Comparison of ENCODE assay signal across 18 mouse cellular contexts in genomic region chr10:79817111-79817510, GRCm38 (mm10). TPM values are rescaled to one million over a fixed set of nuclear protein-coding genes. Genes with fewer than 3 reads are reported as not detected.
A peak's percentile ranks its signal among the peaks of the same experiment; 100 is the strongest.
DNase-seq lines count a peak whose midpoint lies in the region; ATAC-seq and TF ChIP-seq lines count a peak whose summit lies in the region.
"Had no signal": no experiment of that assay in that cellular context is flagged by ENCODE, and none has a peak within 500 bp of the region (broad histone marks: within the 10 kb centered on the region; RNA-seq: fewer than 3 reads in every experiment).

No protein-coding gene starts in this region.

- peaks cover 83% of the 10 kb centered on the region for H3K36me3 ChIP-seq in forebrain, embryonic 14.5 days (ENCODE audit: control insufficient read depth, insufficient read depth, low read length)
- H3K36me3 ChIP-seq in forebrain, embryonic 12.5 days (replicated peaks), result peaks cover 65% of the 10 kb centered on the region
- peaks cover 43% of the 10 kb centered on the region for H3K36me3 ChIP-seq in kidney, embryonic 14.5 days (ENCODE audit: control insufficient read depth, insufficient read depth, low read length)
- H3K36me3 ChIP-seq in lung, postnatal 0 days (ENCODE audit: insufficient read depth, low read length), result no peaks in the 10 kb centered on the region
- H3K36me3 ChIP-seq in thymus, adult 2 months (ENCODE audit: control insufficient read depth, insufficient read depth, low read length), result peaks cover 8% of the 10 kb centered on the region

- no peaks in the 10 kb centered on the region for H3K27me3 ChIP-seq in forebrain, embryonic 14.5 days (replicated peaks; ENCODE audit: control insufficient read depth, insufficient read depth, low read length)
- no peaks in the 10 kb centered on the region for H3K27me3 ChIP-seq in forebrain, embryonic 12.5 days
- no peaks in the 10 kb centered on the region for H3K27me3 ChIP-seq in kidney, embryonic 14.5 days (ENCODE audit: control insufficient read depth, insufficient read depth, low read length)
- H3K27me3 ChIP-seq in lung, postnatal 0 days (replicated peaks; ENCODE audit: insufficient read depth, low read length), result no peaks in the 10 kb centered on the region
- H3K27me3 ChIP-seq in thymus, adult 2 months (ENCODE audit: control insufficient read depth, insufficient read depth, low read length), result no peaks in the 10 kb centered on the region
- H3K27me3 ChIP-seq: neural tube, embryonic 15.5 days had no signal

- H3K4me2 ChIP-seq in forebrain, embryonic 14.5 days (ENCODE audit: low read length), result no peak overlapping the region
- H3K4me2 ChIP-seq in forebrain, embryonic 12.5 days, result no peak overlapping the region
- H3K4me2 ChIP-seq in kidney, embryonic 14.5 days (replicated peaks; ENCODE audit: low read depth, low read length), result no peak overlapping the region
- no peak overlapping the region for H3K4me2 ChIP-seq in lung, postnatal 0 days (replicated peaks; ENCODE audit: low read depth, low read length)
- H3K4me2 ChIP-seq: liver, embryonic 11.5 days; neural tube, embryonic 15.5 days had no signal

- no peak for ATAC-seq in forebrain, embryonic 14.5 days
- no peak for ATAC-seq in forebrain, embryonic 12.5 days (ENCODE audit: low FRiP score)
- no peak for ATAC-seq in kidney, embryonic 14.5 days (ENCODE audit: low FRiP score, low TSS enrichment)
- no peak for ATAC-seq in lung, postnatal 0 days
- ATAC-seq: intestine, embryonic 16.5 days had no signal

- no peaks in the 10 kb centered on the region for H3K4me1 ChIP-seq in forebrain, embryonic 14.5 days (ENCODE audit: control insufficient read depth, insufficient read depth, low read length)
- peaks cover 10% of the 10 kb centered on the region for H3K4me1 ChIP-seq in forebrain, embryonic 12.5 days
- H3K4me1 ChIP-seq in kidney, embryonic 14.5 days (ENCODE audit: control insufficient read depth, insufficient read depth, low read length), result peaks cover 24% of the 10 kb centered on the region
- H3K4me1 ChIP-seq in lung, postnatal 0 days (ENCODE audit: insufficient read depth, low read depth, low read length), result no peaks in the 10 kb centered on the region
- peaks cover 5% of the 10 kb centered on the region; the same call in 1 of the 2 replicates for H3K4me1 ChIP-seq in thymus, adult 2 months (replicated peaks; ENCODE audit: control insufficient read depth, insufficient read depth, low read length)
- H3K4me1 ChIP-seq: neural tube, embryonic 15.5 days had no signal

- DNase-seq in forebrain, embryonic 14.5 days (ENCODE audit: low spot score), result peak; percentile 8
- DNase-seq in kidney, adult 9 months, result peak; percentile 17
- no peak for DNase-seq in lung, postnatal 0 days (ENCODE audit: low spot score)
- DNase-seq in lung, postnatal 36 days, result no peak
- no peak for DNase-seq in thymus, adult 2 months
- DNase-seq in right cerebral cortex, postnatal 25 days, result no peak
- DNase-seq: adrenal gland, postnatal 14 days; cerebellum, postnatal 10 days; retina, postnatal 1 day had no signal

- no peak overlapping the region for H3K27ac ChIP-seq in forebrain, embryonic 14.5 days (ENCODE audit: low read depth, low read length)
- H3K27ac ChIP-seq in forebrain, embryonic 12.5 days, result no peak overlapping the region
- H3K27ac ChIP-seq in kidney, embryonic 14.5 days (ENCODE audit: low read depth, low read length), result no peak overlapping the region
- no peak overlapping the region for H3K27ac ChIP-seq in lung, postnatal 0 days (ENCODE audit: low read length)
- H3K27ac ChIP-seq in thymus, adult 2 months (ENCODE audit: control insufficient read depth, insufficient read depth, low read length), result no peak overlapping the region
- H3K27ac ChIP-seq: midbrain, embryonic 10.5 days; neural tube, embryonic 15.5 days had no signal

- TF ChIP-seq POLR2A in thymus, adult 2 months (IDR thresholded peaks at IDR 0.05; ENCODE audit: control insufficient read depth, extremely low read depth, insufficient read depth, low read length, poor library complexity), result no peak

- peak; percentile 62 for TF ChIP-seq CTCF in lung, postnatal 0 days (IDR thresholded peaks at IDR 0.05)
- no peak for TF ChIP-seq CTCF in thymus, adult 2 months (IDR thresholded peaks at IDR 0.05; ENCODE audit: borderline replicate concordance, control insufficient read depth, extremely low read depth, insufficient read depth, low read length, poor library complexity)

- WGBS in forebrain, embryonic 14.5 days, result 86% methylated on average over 2 of the region's 2 CpGs
- WGBS in forebrain, embryonic 12.5 days, result 71% methylated on average over 2 of the region's 2 CpGs
- 89% methylated on average over 2 of the region's 2 CpGs for WGBS in kidney, embryonic 14.5 days
- WGBS in lung, postnatal 0 days, result 72% methylated on average over 2 of the region's 2 CpGs
- 71% methylated on average over 2 of the region's 2 CpGs for WGBS in thymus, adult 2 months

- no peak overlapping the region for H3K4me3 ChIP-seq in forebrain, embryonic 14.5 days (ENCODE audit: low read depth, low read length)
- H3K4me3 ChIP-seq in forebrain, embryonic 12.5 days (replicated peaks), result no peak overlapping the region
- no peak overlapping the region for H3K4me3 ChIP-seq in kidney, embryonic 14.5 days (ENCODE audit: low read length)
- H3K4me3 ChIP-seq in lung, postnatal 0 days (ENCODE audit: low read depth, low read length), result no peak overlapping the region
- no peak overlapping the region for H3K4me3 ChIP-seq in thymus, adult 2 months (ENCODE audit: control insufficient read depth, insufficient read depth, low read length)
- H3K4me3 ChIP-seq: midbrain, embryonic 10.5 days; neural tube, embryonic 15.5 days had no signal

- no peak overlapping the region for H3K9ac ChIP-seq in forebrain, embryonic 14.5 days (ENCODE audit: low read length)
- no peak overlapping the region for H3K9ac ChIP-seq in forebrain, embryonic 12.5 days
- H3K9ac ChIP-seq in kidney, embryonic 14.5 days (ENCODE audit: low read depth, low read length), result no peak overlapping the region
- no peak overlapping the region for H3K9ac ChIP-seq in lung, postnatal 0 days (replicated peaks; ENCODE audit: low read depth)
- H3K9ac ChIP-seq: neural tube, embryonic 15.5 days had no signal

- no peaks in the 10 kb centered on the region for H3K9me3 ChIP-seq in forebrain, embryonic 14.5 days (replicated peaks; ENCODE audit: control insufficient read depth, low read length)
- no peaks in the 10 kb centered on the region for H3K9me3 ChIP-seq in forebrain, embryonic 12.5 days
- H3K9me3 ChIP-seq in kidney, embryonic 14.5 days (ENCODE audit: control insufficient read depth, low read length), result no peaks in the 10 kb centered on the region
- no peaks in the 10 kb centered on the region for H3K9me3 ChIP-seq in lung, postnatal 0 days (ENCODE audit: low read length)
- H3K9me3 ChIP-seq: midbrain, embryonic 10.5 days; neural tube, embryonic 15.5 days had no signal

- TF ChIP-seq EP300 in lung, postnatal 0 days (IDR thresholded peaks at IDR 0.05), result no peak

RNA-seq across cellular contexts. Expression of gene Misp, which starts 3.7 kb away (rescaled TPM):
- 0.41 and 0.51 TPM in 2 replicates for polyA plus RNA-seq in forebrain, embryonic 14.5 days (2014; fragmentation: Nextera tagmentation; extraction: Ambion mirVana)
- polyA plus RNA-seq in forebrain, embryonic 12.5 days (2016; fragmentation: Nextera tagmentation; extraction: Ambion mirVana), result 0.81 and 1.1 TPM in 2 replicates
- 4.1 and 9.0 TPM in 2 replicates for polyA plus RNA-seq in kidney, embryonic 14.5 days (2014; fragmentation: Nextera tagmentation; extraction: Ambion mirVana)
- polyA plus RNA-seq in lung, postnatal 0 days (2015; fragmentation: Nextera tagmentation; extraction: Ambion mirVana), result 10.5 and 10.6 TPM in 2 replicates
- polyA plus RNA-seq in thymus, adult 2 months (2012; rRNA removed), result 6.6 and 6.8 TPM in 2 replicates
- polyA plus RNA-seq: C2C12 had no signal

RNA-seq across cellular contexts. Expression of gene Palm, which starts 23.7 kb away (rescaled TPM):
- 182 and 257 TPM in 2 replicates for polyA plus RNA-seq in forebrain, embryonic 14.5 days (2014; fragmentation: Nextera tagmentation; extraction: Ambion mirVana)
- 184 and 194 TPM in 2 replicates for polyA plus RNA-seq in forebrain, embryonic 12.5 days (2016; fragmentation: Nextera tagmentation; extraction: Ambion mirVana)
- polyA plus RNA-seq in kidney, embryonic 14.5 days (2014; fragmentation: Nextera tagmentation; extraction: Ambion mirVana), result 101 and 136 TPM in 2 replicates
- polyA plus RNA-seq in lung, postnatal 0 days (2015; fragmentation: Nextera tagmentation; extraction: Ambion mirVana), result 29.6 and 30.8 TPM in 2 replicates
- 63.7 and 87.8 TPM in 2 replicates for polyA plus RNA-seq in thymus, adult 2 months (2012; rRNA removed)

RNA-seq across cellular contexts. Expression of gene Prss57, which starts 26.4 kb away (rescaled TPM):
- polyA plus RNA-seq in forebrain, embryonic 14.5 days (2014; fragmentation: Nextera tagmentation; extraction: Ambion mirVana), result 0.37 TPM in 1 of 2 replicates, not detected in the other
- polyA plus RNA-seq in forebrain, embryonic 12.5 days (2016; fragmentation: Nextera tagmentation; extraction: Ambion mirVana), result 0.09 TPM in 1 of 2 replicates, not detected in the other
- not detected in 2 replicates for polyA plus RNA-seq in kidney, embryonic 14.5 days (2014; fragmentation: Nextera tagmentation; extraction: Ambion mirVana)
- 0.11 and 0.31 TPM in 2 replicates for polyA plus RNA-seq in lung, postnatal 0 days (2015; fragmentation: Nextera tagmentation; extraction: Ambion mirVana)
- 23.4 and 30.1 TPM in 2 replicates for polyA plus RNA-seq in thymus, adult 2 months (2012; rRNA removed)
- polyA plus RNA-seq: C2C12; hindbrain, embryonic 11.5 days; stomach, embryonic 14.5 days had no signal

RNA-seq across cellular contexts. Expression of gene Ptbp1, which starts 37.1 kb away (rescaled TPM):
- polyA plus RNA-seq in forebrain, embryonic 14.5 days (2014; fragmentation: Nextera tagmentation; extraction: Ambion mirVana), result 98.2 and 109 TPM in 2 replicates
- 223 TPM in 2 replicates for polyA plus RNA-seq in forebrain, embryonic 12.5 days (2016; fragmentation: Nextera tagmentation; extraction: Ambion mirVana)
- 279 and 333 TPM in 2 replicates for polyA plus RNA-seq in kidney, embryonic 14.5 days (2014; fragmentation: Nextera tagmentation; extraction: Ambion mirVana)
- 107 and 109 TPM in 2 replicates for polyA plus RNA-seq in lung, postnatal 0 days (2015; fragmentation: Nextera tagmentation; extraction: Ambion mirVana)
- 583 and 703 TPM in 2 replicates for polyA plus RNA-seq in thymus, adult 2 months (2012; rRNA removed)

RNA-seq across cellular contexts. Expression of gene Fstl3, which starts 40.0 kb away (rescaled TPM):
- 0.58 and 0.96 TPM in 2 replicates for polyA plus RNA-seq in forebrain, embryonic 14.5 days (2014; fragmentation: Nextera tagmentation; extraction: Ambion mirVana)
- 0.55 and 1.0 TPM in 2 replicates for polyA plus RNA-seq in forebrain, embryonic 12.5 days (2016; fragmentation: Nextera tagmentation; extraction: Ambion mirVana)
- polyA plus RNA-seq in kidney, embryonic 14.5 days (2014; fragmentation: Nextera tagmentation; extraction: Ambion mirVana), result 4.9 and 8.2 TPM in 2 replicates
- polyA plus RNA-seq in lung, postnatal 0 days (2015; fragmentation: Nextera tagmentation; extraction: Ambion mirVana), result 38.6 and 39.9 TPM in 2 replicates
- 15.9 and 17.1 TPM in 2 replicates for polyA plus RNA-seq in thymus, adult 2 months (2012; rRNA removed)

Comparison
In these comparisons a context has a peak if more than half of its experiments do, and no peak if none do; other contexts are left out.
1. DNase-seq: peak in forebrain, embryonic 14.5 days (single experiment) and kidney, adult 9 months (single experiment); none in lung, postnatal 0 days (single experiment), lung, postnatal 36 days (single experiment), thymus, adult 2 months (single experiment) and right cerebral cortex, postnatal 25 days (single experiment).
2. RNA of gene Prss57, which starts 26.4 kb away (polyA plus RNA-seq): 23.4 to 30.1 TPM in thymus, adult 2 months; 0.37 TPM in forebrain, embryonic 14.5 days, 0.11 to 0.31 TPM in lung, postnatal 0 days, 0.09 TPM in forebrain, embryonic 12.5 days and not detected in kidney, embryonic 14.5 days; every median in the first group is over 10 times any median in the second.